Mouse (Mus musculus) lung, adult 18-20 months (tissue): Measurements from ENCODE around the gene Atg4d.
"Not testable (repeated sequence)": the region's sequence is repeated elsewhere in the genome, so short reads cannot be mapped to it uniquely, and the experiment has no call there.

Experiments used
- DNase-seq, 2 experiments: peaks; one replicate each; pipeline ENCODE4 v3.0.0; 2022; ENCODE audit warnings: mixed read lengths in 2 of 2

Atg4d gene

GRCm38 (mm10) chr9:21243826-21244427 lies 21.2 kb upstream of the Atg4d start:
- no peak for DNase-seq

- DNase-seq, result no peak
Observed at GRCm38 (mm10) chr9:21244428-21245112, 20.5 kb upstream of the Atg4d start.

- DNase-seq, result no peak
Observed at GRCm38 (mm10) chr9:21245113-21245487, 20.0 kb upstream of the Atg4d start.

- no peak for DNase-seq
Observed at GRCm38 (mm10) chr9:21246342-21246741, 18.8 kb upstream of the Atg4d start.

- DNase-seq, result peak; percentile 71 to 78
Observed at GRCm38 (mm10) chr9:21248326-21248725, 16.8 kb upstream of the Atg4d start, which contains the start of gene S1pr5. TSS of gene S1pr5 (minus strand) at chr9:21248443.

- no peak for DNase-seq
Observed at GRCm38 (mm10) chr9:21249629-21250508, 15.2 kb upstream of the Atg4d start.

GRCm38 (mm10) chr9:21250509-21250908 lies 14.6 kb upstream of the Atg4d start:
- DNase-seq, result no peak

GRCm38 (mm10) chr9:21251116-21251735 lies 13.9 kb upstream of the Atg4d start:
- DNase-seq, result no peak

- DNase-seq, result no peak
Observed at GRCm38 (mm10) chr9:21254690-21255089, 10.4 kb upstream of the Atg4d start.

- not testable (repeated sequence) for DNase-seq
Observed at GRCm38 (mm10) chr9:21256349-21256748, 8.7 kb upstream of the Atg4d start.

GRCm38 (mm10) chr9:21260491-21261040 lies 4.5 kb upstream of the Atg4d start:
- DNase-seq, result no peak

- DNase-seq, result no peak
Observed at GRCm38 (mm10) chr9:21261831-21262230, 3.3 kb upstream of the Atg4d start.

GRCm38 (mm10) chr9:21264272-21264999 lies 657 bp upstream of the Atg4d start:
- no peak for DNase-seq

GRCm38 (mm10) chr9:21265611-21266010 lies 518 bp downstream of the Atg4d start:
- DNase-seq, result peak; percentile 37 to 50

- DNase-seq, result no peak
Observed at GRCm38 (mm10) chr9:21266889-21267288, 1.8 kb downstream of the Atg4d start.

GRCm38 (mm10) chr9:21268305-21268704 lies 3.2 kb downstream of the Atg4d start:
- DNase-seq, result no peak

- not testable (repeated sequence) for DNase-seq
Observed at GRCm38 (mm10) chr9:21269590-21269989, 4.5 kb downstream of the Atg4d start.

GRCm38 (mm10) chr9:21272391-21272790 lies 7.3 kb downstream of the Atg4d start:
- no peak for DNase-seq

GRCm38 (mm10) chr9:21273094-21273493 lies 8.0 kb downstream of the Atg4d start:
- no peak for DNase-seq

GRCm38 (mm10) chr9:21273520-21274228 lies 8.6 kb downstream of the Atg4d start:
- peak; percentile 30 to 47 for DNase-seq

- DNase-seq, result no peak
Observed at GRCm38 (mm10) chr9:21274336-21274735, 9.2 kb downstream of the Atg4d start.
